Mouse (Mus musculus) megakaryocyte progenitor cell, adult 5-6 weeks (primary cell): ENCODE data around the gene Ppp1r21. TPM values are rescaled to one million over a fixed set of nuclear protein-coding genes. Genes with fewer than 3 reads are reported as not detected.

Experiments used
- ATAC-seq: replicated peaks from 2 replicates; pipeline ENCODE4 v1.8.0; 2016; ENCODE audit warnings: mild to moderate bottlenecking, moderate TSS enrichment, inconsistent platforms; ENCODE audit not compliant: poor library complexity
- total RNA-seq, 2 experiments: library from RNA; stranded (forward) in 1 of 2; stranded (reverse) in 1 of 2; fragments of 157-497, 149-512 nt in 1 of 2; fragments of 200-1000 nt in 1 of 2; gene quantifications; 2 replicates each; pipeline versions ENCODE4 v1.2.3 to v1.2.4; 2015 to 2017

Ppp1r21 gene
- total RNA-seq, 2 experiments from 2014 or later, result 75.6 to 83.1 TPM

GRCm38 (mm10) chr17:88527781-88528180 is 2.1 kb upstream of the Ppp1r21 start:
- ATAC-seq, result 0 out of 2 replicates have a peak, but pooled peaks have one; percentile 24

GRCm38 (mm10) chr17:88530236-88530619 is 310 bp downstream of the Ppp1r21 start:
- peak; percentile 28 for ATAC-seq

- ATAC-seq, result no peak
Observed at GRCm38 (mm10) chr17:88530667-88531066, 749 bp downstream of the Ppp1r21 start.

GRCm38 (mm10) chr17:88531176-88531575 is 1.3 kb downstream of the Ppp1r21 start:
- no peak for ATAC-seq

GRCm38 (mm10) chr17:88537842-88538430 is 8.0 kb downstream of the Ppp1r21 start:
- ATAC-seq, result no peak

GRCm38 (mm10) chr17:88542771-88543416 is 13.0 kb downstream of the Ppp1r21 start:
- ATAC-seq, result no peak

- ATAC-seq, result peak; percentile 42
Observed at GRCm38 (mm10) chr17:88543417-88543782, 13.5 kb downstream of the Ppp1r21 start.

GRCm38 (mm10) chr17:88545217-88545784 is 15.4 kb downstream of the Ppp1r21 start:
- ATAC-seq, result peak; percentile 59

- no peak for ATAC-seq
Observed at GRCm38 (mm10) chr17:88546745-88547144, 16.8 kb downstream of the Ppp1r21 start.

- peak; percentile 23 for ATAC-seq
Observed at GRCm38 (mm10) chr17:88549411-88550191, 19.7 kb downstream of the Ppp1r21 start.

- no peak for ATAC-seq
Observed at GRCm38 (mm10) chr17:88550351-88550750, 20.4 kb downstream of the Ppp1r21 start.

- ATAC-seq, result peak; percentile 73
Observed at GRCm38 (mm10) chr17:88550981-88551940, 21.3 kb downstream of the Ppp1r21 start.

GRCm38 (mm10) chr17:88552556-88552955 is 22.6 kb downstream of the Ppp1r21 start:
- no peak for ATAC-seq

- ATAC-seq, result no peak
Observed at GRCm38 (mm10) chr17:88553001-88553449, 23.1 kb downstream of the Ppp1r21 start.

GRCm38 (mm10) chr17:88553473-88554087 is 23.7 kb downstream of the Ppp1r21 start:
- no peak for ATAC-seq

GRCm38 (mm10) chr17:88556176-88556575 is 26.3 kb downstream of the Ppp1r21 start:
- no peak for ATAC-seq

GRCm38 (mm10) chr17:88556688-88557087 is 26.8 kb downstream of the Ppp1r21 start:
- ATAC-seq, result no peak

- peak; percentile 33; the same call in 1 of the 2 replicates for ATAC-seq
Observed at GRCm38 (mm10) chr17:88558168-88558842, 28.4 kb downstream of the Ppp1r21 start.

GRCm38 (mm10) chr17:88563611-88564010 is 33.7 kb downstream of the Ppp1r21 start:
- no peak for ATAC-seq
